Mouse (Mus musculus) erythroblast, embryonic 14.5 days (primary cell): ENCODE results near the gene Itm2b. TPM values are rescaled to one million over a fixed set of nuclear protein-coding genes. Genes with fewer than 3 reads are reported as not detected.

ENCODE experiments used
- H3K27me3 ChIP-seq: 2 replicates; pipeline ENCODE4 v1.6.1; 2012; ENCODE audit warnings: inconsistent platforms; ENCODE audit not compliant: control insufficient read depth
- H3K36me3 ChIP-seq: 2 replicates; pipeline ENCODE4 v1.6.1; 2012; ENCODE audit warnings: mild to moderate bottlenecking, inconsistent platforms; ENCODE audit not compliant: control insufficient read depth
- H3K4me1 ChIP-seq: 2 replicates; pipeline ENCODE4 v1.6.1; 2012; ENCODE audit warnings: inconsistent platforms; ENCODE audit not compliant: control insufficient read depth
- H3K4me3 ChIP-seq: replicated peaks from 2 replicates; pipeline ENCODE3; 2012; ENCODE audit warnings: moderate library complexity, mild to moderate bottlenecking, inconsistent platforms
- H3K9me3 ChIP-seq: 2 replicates; pipeline ENCODE4 v1.6.1; 2012; ENCODE audit warnings: low read length, inconsistent platforms, mixed read lengths; ENCODE audit not compliant: control insufficient read depth
- GATA1 ChIP-seq: IDR thresholded peaks from 2 replicates; pipeline ENCODE4 v1.6.1; 2012; ENCODE audit warnings: low read length, inconsistent platforms, mixed read lengths
- TAL1 ChIP-seq: IDR thresholded peaks from 3 replicates; pipeline ENCODE4 v1.6.1; 2012; ENCODE audit warnings: low read length, inconsistent platforms, mixed read lengths
- polyA plus RNA-seq: library from polyadenylated mRNA; stranded (reverse); fragments of >175 nt; gene quantifications from 2 replicates; pipeline ENCODE4 v1.2.3, GENCODE M21; 2012

Itm2b gene
- polyA plus RNA-seq, 1 experiment: 10.0 TPM

DNA sequence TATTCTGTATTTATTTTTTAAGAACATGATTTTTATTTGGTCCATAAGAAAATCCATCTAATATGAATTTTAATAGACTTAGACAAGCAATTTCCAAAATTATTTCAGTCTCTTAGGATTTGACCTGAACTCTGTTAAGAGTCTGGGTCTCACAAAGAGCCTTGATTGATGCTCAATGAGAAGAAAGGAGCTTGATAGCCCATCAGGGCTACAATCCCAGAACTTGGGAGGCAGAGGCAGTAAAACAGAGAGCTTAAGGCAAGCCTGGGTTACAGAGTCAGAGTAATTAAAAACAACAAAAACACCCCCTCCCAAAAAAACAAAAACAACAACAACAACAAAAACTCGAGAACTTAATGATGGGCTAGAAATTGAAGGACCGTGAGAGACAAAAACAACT is 61.1 kb downstream of the Itm2b start:
- Histone ChIP-seq H3K4me3 (peak overlapping the region; percentile 95), H3K4me1 (peaks cover 63% of the 10 kb centered on the region), H3K9me3 (no peaks in the 10 kb centered on the region), H3K36me3 (peaks cover 41% of the 10 kb centered on the region), H3K27me3 (no peaks in the 10 kb centered on the region)
- TF ChIP-seq TAL1 (no peak), GATA1 (no peak)

DNA sequence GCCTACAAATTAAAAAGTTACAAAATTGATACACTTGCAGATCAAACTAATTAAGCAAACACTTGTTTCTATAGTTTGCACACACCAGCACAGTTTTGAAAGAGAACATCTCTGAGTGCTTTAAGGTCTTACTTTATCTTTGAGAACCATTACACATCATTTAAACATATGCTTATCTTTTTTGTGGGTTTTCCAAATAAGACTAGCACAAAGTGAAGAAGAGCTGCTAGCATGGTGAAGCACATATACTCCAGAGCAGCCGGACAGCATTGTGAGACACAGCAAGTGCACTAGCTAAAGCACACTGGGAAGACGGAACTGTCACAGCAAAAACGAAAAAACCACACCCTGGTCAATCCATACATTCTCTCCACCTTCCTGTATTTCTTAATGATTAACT is 62.9 kb downstream of the Itm2b start:
- Histone ChIP-seq H3K36me3 (peaks cover 54% of the 10 kb centered on the region), H3K4me3 (peak overlapping the region; percentile 95), H3K9me3 (no peaks in the 10 kb centered on the region), H3K27me3 (no peaks in the 10 kb centered on the region), H3K4me1 (peaks cover 73% of the 10 kb centered on the region)
- peak; percentile 53; the same call in 2 of the 3 replicates for TF ChIP-seq TAL1
- peak; percentile 61 for TF ChIP-seq GATA1

DNA sequence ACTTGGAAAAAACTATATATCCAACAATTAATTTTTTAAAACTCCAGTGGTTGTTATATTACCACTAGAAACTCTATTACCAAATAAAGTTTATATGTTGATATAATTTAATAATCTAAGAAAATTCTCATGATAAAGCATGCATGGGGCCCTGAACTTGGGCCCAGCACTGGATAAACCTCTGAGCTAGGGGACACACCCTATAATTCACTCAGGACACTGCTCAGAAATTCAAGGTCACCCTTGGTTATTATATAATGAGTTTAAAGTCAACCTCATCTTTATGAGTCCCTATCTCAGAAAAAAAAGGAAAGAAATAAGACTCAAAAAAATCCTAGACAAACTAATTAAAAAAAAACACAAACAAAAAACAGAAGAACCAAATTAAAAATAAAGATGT is 68.2 kb downstream of the Itm2b start:
- Histone ChIP-seq H3K27me3 (no peaks in the 10 kb centered on the region), H3K4me1 (peaks cover 79% of the 10 kb centered on the region), H3K9me3 (no peaks in the 10 kb centered on the region), H3K4me3 (no peak overlapping the region), H3K36me3 (peaks cover 88% of the 10 kb centered on the region)
- no peak for TF ChIP-seq GATA1

DNA sequence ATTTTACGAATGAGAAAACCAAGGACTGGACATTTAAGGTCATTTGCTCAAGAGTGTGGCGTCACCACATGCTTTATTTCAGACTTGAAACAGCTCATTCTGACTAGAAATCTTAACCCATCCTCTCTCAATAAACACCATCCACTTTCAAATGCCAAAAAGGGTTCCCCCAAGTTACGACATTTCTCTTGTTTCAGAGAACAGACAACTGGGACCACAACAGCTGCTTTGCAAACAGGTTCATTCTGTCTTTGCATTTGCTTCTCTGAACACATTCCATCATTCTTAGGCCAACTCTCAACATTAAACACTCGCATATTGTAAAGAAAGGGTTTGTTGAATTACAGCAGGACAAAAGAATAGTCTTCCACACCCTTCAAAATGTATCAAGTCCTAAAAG is 71.2 kb downstream of the Itm2b start:
- Histone ChIP-seq H3K4me1 (peaks cover 61% of the 10 kb centered on the region), H3K36me3 (peaks cover 82% of the 10 kb centered on the region)

DNA sequence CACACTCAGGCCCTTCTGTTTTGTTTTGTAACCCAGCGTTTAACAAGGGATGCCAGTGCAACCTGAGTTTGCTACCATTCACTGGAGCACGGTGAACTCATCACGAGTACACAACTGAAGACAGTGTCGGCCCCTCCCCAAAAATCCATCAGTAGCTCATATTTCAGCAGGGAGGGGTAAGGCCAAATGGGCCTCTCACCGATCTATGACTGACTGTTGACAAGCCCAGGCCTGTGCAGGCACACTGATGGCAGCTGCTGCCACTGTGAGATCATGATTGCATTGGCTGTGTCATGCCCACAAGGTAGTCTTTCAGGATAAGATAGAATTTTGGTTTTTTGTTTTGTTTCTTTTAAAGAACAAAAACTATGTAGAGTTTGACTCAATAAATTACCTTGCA is 71.7 kb downstream of the Itm2b start:
- no peaks in the 10 kb centered on the region for H3K27me3 ChIP-seq
- H3K36me3 ChIP-seq: peaks cover 79% of the 10 kb centered on the region
- H3K9me3 ChIP-seq: no peaks in the 10 kb centered on the region
- no peak overlapping the region for H3K4me3 ChIP-seq
- TF ChIP-seq TAL1: no peak
- no peak for TF ChIP-seq GATA1
- H3K4me1 ChIP-seq: peaks cover 56% of the 10 kb centered on the region

More for the DNA sequence above, 71.2 kb downstream of the Itm2b start:
- H3K27me3 ChIP-seq: no peaks in the 10 kb centered on the region
- no peaks in the 10 kb centered on the region for H3K9me3 ChIP-seq
- no peak overlapping the region for H3K4me3 ChIP-seq
- no peak for TF ChIP-seq GATA1
- no peak for TF ChIP-seq TAL1

DNA sequence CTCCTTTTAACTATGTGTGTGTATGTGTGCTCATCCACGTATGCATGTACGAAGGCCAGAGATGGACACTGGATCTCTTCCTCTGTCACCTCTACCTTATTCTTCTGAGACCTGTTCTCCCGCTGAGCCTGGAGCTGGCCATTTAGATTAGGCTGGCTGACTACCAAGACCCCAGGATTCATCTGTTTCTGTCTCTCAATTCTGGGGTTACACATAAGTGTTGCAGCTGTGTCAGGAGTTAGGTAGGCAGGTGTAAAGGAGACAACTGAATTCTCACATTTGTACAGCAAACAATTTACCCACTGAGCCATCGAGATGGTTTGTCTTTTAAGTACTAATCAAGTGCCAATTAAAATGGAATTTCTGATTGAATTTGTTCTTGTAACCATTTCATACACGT is 72.2 kb downstream of the Itm2b start:
- Histone ChIP-seq H3K9me3 (no peaks in the 10 kb centered on the region), H3K36me3 (peaks cover 82% of the 10 kb centered on the region), H3K27me3 (no peaks in the 10 kb centered on the region), H3K4me3 (no peak overlapping the region), H3K4me1 (peaks cover 56% of the 10 kb centered on the region)
- TF ChIP-seq GATA1 (no peak), TAL1 (no peak)

Other genes starting within 250 kb of the Itm2b start
- gene Lpar6, start 147.4 kb downstream of the Itm2b start, polyA plus RNA-seq: not detected in 2 replicates
- gene Rb1, start 59.5 kb downstream of the Itm2b start, polyA plus RNA-seq: 2.3 and 3.2 TPM in 2 replicates
- gene Med4, start 124.7 kb upstream of the Itm2b start, polyA plus RNA-seq: 0.33 and 1.0 TPM in 2 replicates
- gene Sucla2, start 140.0 kb upstream of the Itm2b start, polyA plus RNA-seq: 1.1 TPM in 2 replicates
- 0.01 and 0.02 TPM in 2 replicates for gene Nudt15, start 163.0 kb upstream of the Itm2b start, polyA plus RNA-seq